Mouse (Mus musculus) midbrain, embryonic 13.5 days (tissue): ENCODE data around the gene Pde6g. TPM values are rescaled to one million over a fixed set of nuclear protein-coding genes. Genes with fewer than 3 reads are reported as not detected.
A peak's percentile ranks its signal among the peaks of the same experiment; 100 is the strongest.

Experiments used
- ATAC-seq: fragments of 200-750 bp; cut with Nextera tagmentation; 2 replicates; pipeline ENCODE4 v1.8.0; 2017; ENCODE audit warnings: mild to moderate bottlenecking, moderate TSS enrichment, moderate library complexity
- H3K27ac ChIP-seq: fragments of 300-500 bp; sonication (generic); 2 replicates; pipeline ENCODE4 v1.5.1; 2015; ENCODE audit warnings: inconsistent platforms, mild to moderate bottlenecking, moderate library complexity
- H3K27me3 ChIP-seq: fragments of 300-500 bp; sonication (generic); 2 replicates; pipeline ENCODE4 v1.6.1; 2015; ENCODE audit warnings: mild to moderate bottlenecking, inconsistent platforms
- H3K36me3 ChIP-seq: fragments of 300-500 bp; sonication (generic); 2 replicates; pipeline ENCODE4 v1.6.1; 2015; ENCODE audit warnings: mild to moderate bottlenecking, inconsistent platforms
- H3K4me1 ChIP-seq: fragments of 300-500 bp; sonication (generic); replicated peaks from 2 replicates; pipeline ENCODE4 v1.6.1; 2015; ENCODE audit warnings: inconsistent platforms
- H3K4me2 ChIP-seq: fragments of 300-500 bp; sonication (generic); replicated peaks from 2 replicates; pipeline ENCODE4 v1.6.1; 2015; ENCODE audit warnings: moderate library complexity, mild to moderate bottlenecking, inconsistent platforms
- H3K4me3 ChIP-seq: fragments of 300-500 bp; sonication (generic); replicated peaks from 2 replicates; pipeline ENCODE4 v1.5.1; 2015; ENCODE audit warnings: mild to moderate bottlenecking, inconsistent platforms
- H3K9ac ChIP-seq: fragments of 300-500 bp; sonication (generic); replicated peaks from 2 replicates; pipeline ENCODE4 v1.6.1; 2015; ENCODE audit warnings: mild to moderate bottlenecking, inconsistent platforms
- H3K9me3 ChIP-seq: fragments of 300-500 bp; sonication (generic); 2 replicates; pipeline ENCODE4 v1.6.1; 2016; ENCODE audit warnings: mild to moderate bottlenecking, inconsistent platforms
- WGBS: fragments of 180-500 bp; shearing (Covaris S2); methylation state at CpG from one replicate; pipeline ENCODE4 v1.1.7; 2015; 5-methylcytosine and 5-hydroxymethylcytosine counted together
- polyA plus RNA-seq: library from polyadenylated mRNA; unstranded; fragments of >200 nt; fragmentation: Nextera tagmentation; extraction: Ambion mirVana; gene quantifications from 2 replicates; pipeline ENCODE4 v1.2.1, GENCODE M21; 2015

Pde6g gene
- polyA plus RNA-seq, 1 experiment from 2014 or later: 0.30 TPM

DNA sequence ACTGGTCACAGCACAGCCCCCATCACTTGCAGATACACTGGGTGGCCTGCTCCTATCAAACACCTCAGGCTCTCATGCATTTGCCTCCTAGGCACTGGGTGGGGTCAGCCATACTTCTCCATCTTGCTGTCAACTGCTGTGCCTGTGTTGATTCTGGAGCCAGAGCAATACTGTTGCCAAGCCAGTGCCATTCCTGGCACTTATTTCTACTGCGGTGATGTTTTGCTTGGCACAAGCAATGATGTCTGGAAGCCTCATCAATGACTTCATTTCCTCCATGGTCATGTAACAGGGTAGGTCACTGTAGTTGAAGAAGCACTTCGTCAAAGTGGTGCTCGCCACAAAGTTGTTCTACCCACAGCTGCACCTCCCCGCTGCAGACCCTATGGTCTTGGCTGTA, 12.2 kb upstream of the Pde6g start:
- H3K27ac ChIP-seq: no peak overlapping the region
- peaks cover 68% of the 10 kb centered on the region for H3K36me3 ChIP-seq
- 91% methylated on average over 4 of the region's 4 CpGs for WGBS
- H3K9me3 ChIP-seq: no peaks in the 10 kb centered on the region
- no peak overlapping the region for H3K9ac ChIP-seq
- no peaks in the 10 kb centered on the region for H3K27me3 ChIP-seq
- 0 out of 2 replicates have a peak overlapping the region, but pooled peaks have one; percentile 99 for H3K4me3 ChIP-seq
- peaks cover 26% of the 10 kb centered on the region for H3K4me1 ChIP-seq
- ATAC-seq: no peak
- peak overlapping the region; percentile 98; the same call in 1 of the 2 replicates for H3K4me2 ChIP-seq

GRCm38 (mm10) chr11:120464365-120464764, 11.1 kb upstream of the Pde6g start:
- peaks cover 27% of the 10 kb centered on the region for H3K4me1 ChIP-seq
- no peak overlapping the region for H3K9ac ChIP-seq
- ATAC-seq: no peak
- 83% methylated on average over 5 of the region's 5 CpGs for WGBS
- H3K4me2 ChIP-seq: no peak overlapping the region
- no peaks in the 10 kb centered on the region for H3K9me3 ChIP-seq
- no peaks in the 10 kb centered on the region for H3K27me3 ChIP-seq
- no peak overlapping the region for H3K27ac ChIP-seq
- no peak overlapping the region for H3K4me3 ChIP-seq
- peaks cover 65% of the 10 kb centered on the region for H3K36me3 ChIP-seq

DNA sequence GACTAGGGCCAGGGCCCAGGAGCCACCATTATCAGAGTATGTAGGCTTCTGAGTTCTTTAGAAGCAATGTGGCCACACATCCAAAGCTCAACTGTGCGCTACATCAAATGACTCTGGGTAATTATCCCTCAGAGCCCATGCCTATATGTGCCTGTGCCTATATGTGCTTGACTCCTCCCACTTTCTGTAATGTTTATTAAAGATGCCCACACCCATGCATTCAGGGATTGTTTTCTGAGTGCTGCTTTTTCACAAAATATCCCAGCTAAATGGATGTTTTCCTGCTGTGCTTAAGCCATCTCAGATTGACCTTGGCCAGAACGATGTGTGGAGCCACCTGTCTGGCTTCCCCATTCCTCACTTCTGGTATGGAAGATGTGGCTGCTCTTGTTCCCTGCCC, 10.2 kb upstream of the Pde6g start:
- no peaks in the 10 kb centered on the region for H3K9me3 ChIP-seq
- H3K27ac ChIP-seq: no peak overlapping the region
- no peak overlapping the region for H3K9ac ChIP-seq
- peaks cover 30% of the 10 kb centered on the region for H3K4me1 ChIP-seq
- no peak overlapping the region for H3K4me2 ChIP-seq
- no peaks in the 10 kb centered on the region for H3K27me3 ChIP-seq
- ATAC-seq: no peak
- WGBS: 91% methylated on average over 2 of the region's 2 CpGs
- H3K4me3 ChIP-seq: no peak overlapping the region
- peaks cover 60% of the 10 kb centered on the region for H3K36me3 ChIP-seq

DNA sequence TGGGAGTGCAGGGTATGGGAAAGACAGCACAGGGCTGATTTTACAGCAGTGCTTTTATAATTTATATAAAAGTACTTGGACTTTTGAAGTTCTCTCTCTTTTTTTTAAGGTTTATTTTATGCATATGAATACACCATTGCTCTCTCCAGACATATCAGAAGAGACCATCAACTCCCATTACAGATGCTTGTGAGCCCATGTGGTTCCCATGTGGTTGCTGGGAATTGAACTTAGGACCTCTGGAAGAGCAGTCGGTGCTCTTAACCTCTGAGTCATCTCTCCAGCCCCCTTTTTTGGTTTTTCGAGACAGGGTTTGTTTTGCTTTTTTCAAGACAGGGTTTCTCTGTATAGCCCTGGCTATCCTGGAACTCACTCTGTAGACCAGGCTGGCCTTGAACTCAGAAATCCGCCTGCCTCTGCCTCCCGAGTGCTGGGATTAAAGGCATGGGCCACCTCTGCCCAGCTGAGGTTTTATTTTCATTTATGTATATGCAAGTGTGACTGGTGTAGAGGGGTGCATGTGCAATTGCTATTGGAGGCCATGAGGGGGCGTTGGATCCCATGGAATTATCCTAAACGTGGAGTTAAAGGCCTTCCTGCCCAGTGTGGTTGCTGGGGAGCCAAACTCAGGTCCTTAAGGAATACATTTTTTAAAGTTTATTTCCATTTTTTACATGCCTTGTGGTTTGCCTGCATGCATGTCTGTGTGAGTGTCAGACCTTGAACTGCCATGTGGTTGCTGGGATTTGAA, 5.7 kb upstream of the Pde6g start:
- Histone ChIP-seq H3K4me3 (peak overlapping the region; percentile 80), H3K9ac (peak overlapping the region; percentile 89), H3K9me3 (no peaks in the 10 kb centered on the region), H3K27ac (no peak overlapping the region), H3K36me3 (peaks cover 47% of the 10 kb centered on the region), H3K4me2 (peak overlapping the region; percentile 95), H3K4me1 (peaks cover 25% of the 10 kb centered on the region), H3K27me3 (no peaks in the 10 kb centered on the region)
- WGBS: 77% methylated on average over 6 of the region's 6 CpGs
- ATAC-seq: no peak

DNA sequence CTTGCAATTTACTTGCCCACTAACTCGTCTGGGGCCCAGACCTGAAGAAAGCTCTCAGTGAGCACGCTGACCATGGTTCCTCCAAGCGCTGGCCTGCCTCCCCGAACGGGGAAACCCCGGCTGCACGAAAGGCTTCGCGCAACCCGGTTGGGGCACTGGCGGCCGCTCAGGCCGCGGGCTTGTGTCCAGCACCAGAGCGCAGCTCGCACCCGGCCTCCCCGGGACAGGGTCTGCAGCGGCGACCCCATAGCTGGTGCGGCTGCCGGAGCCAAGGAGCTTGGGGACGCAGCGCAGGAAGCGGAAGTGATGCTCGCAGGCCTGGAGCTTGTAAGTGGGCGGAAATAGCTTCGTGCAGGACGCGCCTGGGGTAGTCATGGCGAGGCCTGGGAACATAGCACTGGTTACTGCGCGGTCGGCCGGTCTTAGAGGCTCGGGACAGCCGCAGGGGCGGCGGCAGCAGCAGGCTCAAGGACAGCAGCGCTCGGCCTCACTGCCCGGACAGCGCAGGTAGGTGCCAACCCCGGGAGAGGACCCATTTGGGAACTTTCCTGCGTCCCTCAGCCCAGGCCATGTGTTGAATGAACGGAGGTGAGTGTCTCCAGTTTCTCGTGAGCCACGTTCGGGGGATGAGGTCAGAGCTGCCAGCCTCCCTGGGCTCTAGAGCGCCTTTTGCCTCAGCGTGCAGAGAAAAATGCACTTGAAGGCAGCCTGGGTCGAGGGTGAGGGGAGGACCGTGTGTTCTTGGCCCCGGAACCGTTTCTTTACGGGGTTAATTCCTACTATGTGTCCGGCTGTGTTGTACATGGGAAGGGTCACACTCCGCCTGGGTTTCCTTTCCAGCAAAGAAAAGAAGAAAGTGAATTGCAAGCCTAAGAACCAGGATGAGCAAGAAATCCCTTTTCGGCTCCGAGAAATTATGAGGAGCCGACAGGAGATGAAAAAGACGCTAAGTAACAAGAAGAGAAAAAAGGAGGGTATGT, 4.8 kb upstream of the Pde6g start, which contains the start of the genes Oxld1 and Ccdc137:
Gene Oxld1, minus strand, starts transcription at position 297 of the 980 bp plus-strand sequence.
Gene Ccdc137, plus strand, starts transcription at position 344 of the 980 bp plus-strand sequence.
- 4% methylated on average over 62 of the region's 62 CpGs for WGBS
- Histone ChIP-seq H3K4me2 (peak within 1 kb of the TSS; percentile 95), H3K4me1 (peaks cover 25% of the 10 kb centered on the region), H3K27me3 (no peaks in the 10 kb centered on the region), H3K9ac (peak within 1 kb of the TSS; percentile 89), H3K4me3 (peak within 1 kb of the TSS; percentile 80), H3K9me3 (no peaks in the 10 kb centered on the region), H3K27ac (peak within 1 kb of the TSS; percentile 71), H3K36me3 (peaks cover 37% of the 10 kb centered on the region)
- ATAC-seq: peak; percentile 96

DNA sequence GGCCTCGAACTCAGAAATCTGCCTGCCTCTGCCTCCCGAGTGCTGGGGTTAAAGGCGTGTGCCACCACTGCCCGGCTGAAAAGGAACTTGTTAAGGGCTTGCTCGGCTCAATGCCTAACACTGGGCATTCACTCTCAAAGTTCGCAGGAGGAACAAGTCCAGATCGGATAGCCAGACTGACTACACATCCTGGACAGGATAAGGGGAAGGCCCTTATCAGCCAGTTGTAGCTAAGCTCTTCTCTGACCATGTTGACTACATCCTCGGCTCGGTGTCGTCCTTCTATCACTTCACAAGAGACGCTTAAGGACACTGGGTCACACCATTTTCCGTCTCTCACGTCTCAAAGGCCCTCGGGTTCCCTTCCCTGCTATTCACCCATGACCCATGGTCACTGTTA, 4.1 kb upstream of the Pde6g start:
- Histone ChIP-seq H3K27me3 (no peaks in the 10 kb centered on the region), H3K4me2 (peak overlapping the region; percentile 95), H3K9me3 (no peaks in the 10 kb centered on the region), H3K27ac (0 out of 2 replicates have a peak overlapping the region, but pooled peaks have one; percentile 71), H3K4me3 (peak overlapping the region; percentile 80), H3K36me3 (peaks cover 30% of the 10 kb centered on the region), H3K4me1 (peaks cover 25% of the 10 kb centered on the region), H3K9ac (peak overlapping the region; percentile 89)
- no peak for ATAC-seq
- 41% methylated on average over 14 of the region's 14 CpGs for WGBS

GRCm38 (mm10) chr11:120455413-120455812, 2.1 kb upstream of the Pde6g start:
- Histone ChIP-seq H3K27ac (no peak overlapping the region), H3K4me3 (no peak overlapping the region), H3K9ac (no peak overlapping the region), H3K4me1 (peaks cover 25% of the 10 kb centered on the region), H3K36me3 (peaks cover 12% of the 10 kb centered on the region), H3K4me2 (no peak overlapping the region), H3K9me3 (no peaks in the 10 kb centered on the region), H3K27me3 (no peaks in the 10 kb centered on the region)
- ATAC-seq: no peak
- 93% methylated on average over 7 of the region's 7 CpGs for WGBS

DNA sequence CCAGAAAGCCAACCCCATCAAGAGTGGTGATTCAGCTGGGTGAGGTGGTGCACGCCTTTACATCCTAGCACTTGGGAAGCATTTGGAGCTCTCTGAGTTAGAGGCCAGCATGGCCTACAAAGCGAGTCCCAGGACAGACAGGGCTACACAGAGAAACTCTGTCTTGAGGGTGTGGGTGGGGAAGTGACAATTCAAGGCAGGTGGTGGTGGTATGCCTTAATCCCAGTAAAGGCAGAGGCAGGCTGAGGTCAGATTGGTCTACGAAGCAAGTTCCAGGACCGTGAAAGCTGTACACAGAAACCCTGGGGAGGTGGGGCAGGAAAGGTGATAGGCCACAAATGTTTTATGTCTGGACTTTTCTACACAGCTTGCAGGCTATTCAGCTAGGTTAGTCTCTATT, 1.7 kb upstream of the Pde6g start:
- Histone ChIP-seq H3K4me3 (no peak overlapping the region), H3K27ac (no peak overlapping the region), H3K27me3 (no peaks in the 10 kb centered on the region), H3K36me3 (peaks cover 9% of the 10 kb centered on the region), H3K4me2 (no peak overlapping the region), H3K9me3 (no peaks in the 10 kb centered on the region), H3K9ac (no peak overlapping the region), H3K4me1 (peaks cover 25% of the 10 kb centered on the region)
- 93% methylated on average over 4 of the region's 4 CpGs for WGBS
- ATAC-seq: no peak

DNA sequence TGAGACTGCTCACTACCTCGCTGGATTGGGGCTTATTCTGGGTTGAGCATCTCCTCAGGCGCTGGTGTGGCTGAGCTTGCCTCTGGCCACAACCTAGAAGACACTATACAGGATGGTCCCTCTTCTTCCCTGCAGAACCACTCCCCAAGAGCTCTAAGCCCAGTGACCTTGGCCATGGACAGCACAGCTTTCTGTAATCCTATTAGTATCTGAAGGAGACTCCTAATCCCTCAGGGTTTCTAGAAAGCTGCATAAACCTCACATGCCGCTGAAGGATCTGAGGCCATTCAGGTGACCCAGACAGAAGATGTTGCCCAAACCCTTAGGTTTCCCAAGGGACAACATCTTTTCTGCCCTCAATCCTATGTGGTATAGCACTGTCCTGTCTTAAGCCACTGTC, 1.1 kb downstream of the Pde6g start:
- no peak overlapping the region for H3K27ac ChIP-seq
- H3K9ac ChIP-seq: no peak overlapping the region
- H3K4me2 ChIP-seq: no peak overlapping the region
- no peaks in the 10 kb centered on the region for H3K9me3 ChIP-seq
- WGBS: 46% methylated on average over 3 of the region's 3 CpGs
- H3K4me1 ChIP-seq: peaks cover 10% of the 10 kb centered on the region
- no peak overlapping the region for H3K4me3 ChIP-seq
- H3K27me3 ChIP-seq: no peaks in the 10 kb centered on the region
- H3K36me3 ChIP-seq: 0 out of 2 replicates have a peak, but pooled peaks cover 3% of the 10 kb centered on the region
- no peak for ATAC-seq

DNA sequence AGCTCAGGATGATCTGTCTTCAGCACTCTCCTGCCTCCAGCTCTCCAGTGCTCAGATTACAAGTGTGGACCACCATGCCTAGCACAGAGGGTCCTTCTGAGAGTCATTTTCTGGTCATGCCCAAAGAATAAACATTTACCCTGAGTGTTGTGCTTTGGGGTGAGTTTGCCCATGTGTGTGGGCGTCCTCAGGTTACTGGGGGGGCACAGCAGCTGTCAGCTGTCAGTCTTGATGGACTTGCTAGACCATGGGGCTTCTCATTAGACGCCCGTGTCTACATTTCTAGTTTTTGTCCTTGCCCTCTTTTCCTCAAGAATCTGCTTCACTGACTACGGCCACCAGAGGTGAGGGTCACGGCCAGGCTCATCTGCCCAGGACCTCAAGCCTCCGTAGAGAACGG, 6.1 kb downstream of the Pde6g start:
- Histone ChIP-seq H3K27ac (no peak overlapping the region), H3K4me1 (no peaks in the 10 kb centered on the region), H3K4me3 (no peak overlapping the region), H3K9me3 (no peaks in the 10 kb centered on the region), H3K36me3 (no peaks in the 10 kb centered on the region), H3K9ac (no peak overlapping the region), H3K4me2 (no peak overlapping the region), H3K27me3 (no peaks in the 10 kb centered on the region)
- no peak for ATAC-seq
- WGBS: 81% methylated on average over 7 of the region's 7 CpGs

GRCm38 (mm10) chr11:120445475-120445874, 7.8 kb downstream of the Pde6g start:
- Histone ChIP-seq H3K27ac (no peak overlapping the region), H3K36me3 (no peaks in the 10 kb centered on the region), H3K4me2 (no peak overlapping the region), H3K4me3 (no peak overlapping the region), H3K9ac (0 out of 2 replicates have a peak overlapping the region, but pooled peaks have one; percentile 4), H3K9me3 (no peaks in the 10 kb centered on the region), H3K27me3 (no peaks in the 10 kb centered on the region), H3K4me1 (no peaks in the 10 kb centered on the region)
- WGBS: 92% methylated on average over 3 of the region's 3 CpGs
- no peak for ATAC-seq

- no peak overlapping the region for H3K27ac ChIP-seq
Observed at GRCm38 (mm10) chr11:120444106-120444505, 9.2 kb downstream of the Pde6g start.

More at GRCm38 (mm10) chr11:120444106-120444505, 9.2 kb downstream of the Pde6g start:
- Histone ChIP-seq H3K27me3 (no peaks in the 10 kb centered on the region), H3K36me3 (no peaks in the 10 kb centered on the region), H3K4me3 (no peak overlapping the region), H3K4me2 (no peak overlapping the region), H3K9ac (no peak overlapping the region), H3K9me3 (no peaks in the 10 kb centered on the region), H3K4me1 (no peaks in the 10 kb centered on the region)
- ATAC-seq: no peak
- WGBS: 69% methylated on average over 6 of the region's 6 CpGs
